Mouse (Mus musculus): Measurements from ENCODE around the gene Snx9.

Snx9 gene

DNA sequence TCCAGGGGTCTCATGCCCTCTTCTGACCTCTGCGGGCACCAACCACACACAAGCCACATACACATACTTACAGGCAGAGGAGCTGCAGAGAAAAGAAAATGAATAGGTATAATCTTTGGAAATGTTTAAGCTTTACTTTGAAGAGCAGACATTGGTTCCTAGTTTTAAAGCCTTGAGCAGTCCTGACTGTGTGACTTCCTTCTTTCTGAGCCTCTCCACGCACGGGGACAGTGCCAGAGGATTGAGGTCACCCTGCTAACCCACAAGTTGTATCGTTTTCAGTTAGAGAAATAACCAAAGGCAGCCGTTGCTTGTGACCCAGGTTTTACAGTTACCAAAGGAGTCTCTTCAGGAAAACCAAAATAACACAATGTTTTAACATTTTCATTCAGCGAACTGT is 87.9 kb downstream of the Snx9 start:
- no peak for DNase-seq (ENCODE audit: low spot score in 2 of 2)

DNA sequence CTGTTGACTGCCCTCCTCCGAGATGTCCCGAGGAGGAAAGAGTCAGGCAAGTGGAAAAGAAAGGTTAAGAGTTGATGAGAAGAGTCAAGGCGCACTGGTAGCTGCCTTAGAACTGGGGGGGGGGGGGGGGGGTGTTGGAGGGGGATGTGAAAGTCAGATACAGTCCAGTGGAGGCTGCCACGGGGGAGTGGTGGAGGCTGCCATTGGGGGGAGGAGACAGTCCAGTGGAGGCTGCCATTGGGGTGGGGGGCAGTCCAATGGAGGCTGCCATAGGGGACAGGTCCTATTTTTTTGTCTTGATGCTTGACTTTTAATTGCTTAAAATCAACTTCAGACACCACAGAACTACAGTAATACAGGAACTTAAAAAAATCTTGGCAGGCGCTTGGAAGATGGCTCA is 91.0 kb downstream of the Snx9 start:
- DNase-seq (ENCODE audit: low spot score in 2 of 2): no peak

DNA sequence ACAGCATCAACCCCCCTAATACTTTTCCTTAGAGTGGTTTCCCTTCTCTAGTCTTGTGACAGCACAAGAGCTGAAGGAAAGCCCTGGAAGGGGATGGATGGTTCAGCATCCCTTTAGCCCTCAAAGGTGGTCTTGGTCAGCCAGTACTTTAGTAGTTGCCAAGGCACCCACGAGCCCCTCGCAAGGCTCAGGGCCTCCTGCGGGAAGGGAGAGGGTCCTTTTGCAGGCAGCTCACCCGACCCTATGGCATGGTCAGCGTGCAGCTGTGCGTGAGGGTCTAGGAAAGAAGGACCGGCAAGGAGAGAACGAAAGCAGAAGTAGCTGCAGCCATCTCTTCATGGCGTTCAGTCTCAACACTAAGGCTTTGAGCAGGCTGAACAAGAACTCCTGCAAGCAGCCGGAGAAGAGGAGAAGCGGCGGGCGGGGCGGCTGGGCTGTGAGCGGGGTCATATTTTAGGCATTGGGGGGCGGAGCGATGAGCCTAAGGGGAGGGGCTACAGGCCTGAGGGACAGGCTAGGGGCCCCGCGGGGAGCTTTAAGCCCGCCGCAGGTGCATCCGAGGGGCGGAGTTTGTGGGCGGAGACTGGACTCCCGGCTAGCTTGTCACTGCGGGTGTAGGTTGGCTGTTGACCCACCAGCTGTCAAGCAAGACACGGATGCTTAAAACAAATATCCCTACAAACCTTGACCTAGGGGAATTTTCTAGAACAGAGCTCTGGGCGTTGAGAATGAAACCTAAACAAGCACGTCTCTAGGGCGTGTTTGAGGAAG is 93.6 kb downstream of the Snx9 start:
- DNase-seq (ENCODE audit: low spot score in 2 of 2): peak; percentile 80

DNA sequence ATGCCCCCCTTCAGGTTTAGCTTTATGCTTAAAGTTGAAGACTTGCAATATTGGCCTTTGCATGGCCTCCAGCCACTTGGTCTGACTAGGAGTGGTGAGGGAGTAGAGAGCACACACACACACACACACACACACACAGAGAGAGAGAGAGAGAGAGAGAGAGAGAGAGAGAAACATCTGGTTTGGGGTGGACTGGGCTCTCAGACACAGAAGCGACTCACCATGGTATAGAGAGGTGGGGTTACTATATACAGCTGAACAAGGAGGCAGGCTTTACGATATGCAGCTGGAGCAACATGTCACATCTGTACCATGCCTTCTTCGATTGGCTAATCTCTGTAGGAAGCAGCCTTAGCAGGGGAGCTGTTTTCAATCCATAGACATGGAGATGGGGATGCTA is 94.6 kb downstream of the Snx9 start:
- DNase-seq (ENCODE audit: low spot score in 2 of 2): no peak

DNA sequence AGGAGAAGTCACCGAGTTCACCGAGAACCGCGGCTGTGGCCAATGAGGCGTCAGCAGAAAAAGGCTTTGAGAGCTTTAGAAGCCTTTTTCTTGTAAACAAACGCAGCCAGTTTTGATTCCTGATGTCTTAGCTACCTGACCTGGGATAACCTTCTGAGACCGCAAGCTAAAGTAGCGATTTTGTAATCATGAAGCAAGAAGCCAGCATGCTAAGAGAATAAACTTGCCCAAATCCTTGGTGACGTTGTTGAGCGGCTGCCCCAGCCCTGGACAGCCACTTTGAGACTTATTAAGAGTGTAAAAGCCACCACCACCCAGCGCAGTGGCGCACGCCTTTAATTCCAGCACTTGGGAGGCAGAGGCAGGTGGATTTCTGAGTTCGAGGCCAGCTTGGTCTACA is 95.1 kb downstream of the Snx9 start:
- DNase-seq (ENCODE audit: low spot score in 2 of 2): no peak

DNA sequence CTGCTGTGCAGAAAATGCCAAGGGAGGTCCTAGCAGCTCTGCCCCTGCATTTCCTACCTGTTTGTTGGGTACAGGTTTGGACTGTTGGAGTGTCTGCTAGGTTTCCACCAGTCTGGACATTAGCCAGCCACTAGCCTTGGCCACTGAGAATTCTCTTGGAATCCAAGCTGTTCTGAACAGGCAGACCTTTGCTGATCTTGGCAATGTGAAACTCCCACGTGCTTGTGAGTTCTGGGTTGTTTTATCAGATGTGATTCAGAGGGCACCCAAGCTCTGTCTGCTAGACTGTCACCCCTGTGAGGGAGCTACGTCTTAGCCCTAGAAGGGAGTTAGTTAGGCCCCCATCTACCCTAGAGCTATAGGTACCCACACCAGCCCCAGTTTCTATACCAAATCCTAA is 96.3 kb downstream of the Snx9 start:
- no peak for DNase-seq (ENCODE audit: low spot score in 2 of 2)

DNA sequence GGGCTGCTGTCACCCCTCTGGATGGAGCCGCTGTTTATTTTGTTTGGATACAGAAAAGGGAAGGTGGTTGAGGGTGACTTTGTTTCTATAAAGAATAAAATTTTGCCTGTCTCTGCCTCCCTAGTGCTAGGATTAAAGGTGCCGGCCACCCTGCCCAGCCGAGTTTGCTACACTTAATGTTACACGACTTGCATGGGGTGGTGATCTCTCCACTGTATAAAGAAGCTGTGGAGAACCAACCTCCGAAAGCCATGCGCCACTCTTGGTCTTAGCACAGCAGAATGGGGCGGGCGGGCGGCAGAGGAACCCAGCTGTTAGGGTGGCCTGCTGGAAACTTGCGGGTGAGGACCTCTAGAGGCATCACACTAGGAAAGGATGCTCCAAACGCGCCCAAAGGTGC is 98.7 kb downstream of the Snx9 start:
- no peak for DNase-seq (ENCODE audit: low spot score in 2 of 2)

DNA sequence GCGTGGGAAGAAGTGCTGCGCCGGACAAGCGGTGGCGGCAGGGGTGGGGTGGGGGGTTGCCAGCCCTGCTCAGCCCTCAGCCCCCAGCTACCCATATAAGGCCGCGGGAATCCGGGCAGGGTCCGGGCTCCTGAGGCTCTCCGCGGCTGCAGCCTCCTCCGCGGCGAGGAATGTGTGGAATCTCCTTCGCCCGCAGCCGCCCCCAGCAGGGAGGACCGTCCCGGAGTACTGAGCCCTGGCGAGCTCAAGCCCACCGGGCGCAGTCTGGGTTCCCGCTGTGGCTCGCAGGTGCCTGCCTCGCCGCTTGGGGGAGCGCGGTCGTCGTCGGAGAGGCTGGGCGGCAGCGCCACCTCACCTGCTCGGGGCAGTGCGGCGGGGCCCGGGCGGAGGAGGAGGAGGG is 99.7 kb downstream of the Snx9 start:
- DNase-seq (ENCODE audit: low spot score in 2 of 2): peak; percentile 86 to 92

DNA sequence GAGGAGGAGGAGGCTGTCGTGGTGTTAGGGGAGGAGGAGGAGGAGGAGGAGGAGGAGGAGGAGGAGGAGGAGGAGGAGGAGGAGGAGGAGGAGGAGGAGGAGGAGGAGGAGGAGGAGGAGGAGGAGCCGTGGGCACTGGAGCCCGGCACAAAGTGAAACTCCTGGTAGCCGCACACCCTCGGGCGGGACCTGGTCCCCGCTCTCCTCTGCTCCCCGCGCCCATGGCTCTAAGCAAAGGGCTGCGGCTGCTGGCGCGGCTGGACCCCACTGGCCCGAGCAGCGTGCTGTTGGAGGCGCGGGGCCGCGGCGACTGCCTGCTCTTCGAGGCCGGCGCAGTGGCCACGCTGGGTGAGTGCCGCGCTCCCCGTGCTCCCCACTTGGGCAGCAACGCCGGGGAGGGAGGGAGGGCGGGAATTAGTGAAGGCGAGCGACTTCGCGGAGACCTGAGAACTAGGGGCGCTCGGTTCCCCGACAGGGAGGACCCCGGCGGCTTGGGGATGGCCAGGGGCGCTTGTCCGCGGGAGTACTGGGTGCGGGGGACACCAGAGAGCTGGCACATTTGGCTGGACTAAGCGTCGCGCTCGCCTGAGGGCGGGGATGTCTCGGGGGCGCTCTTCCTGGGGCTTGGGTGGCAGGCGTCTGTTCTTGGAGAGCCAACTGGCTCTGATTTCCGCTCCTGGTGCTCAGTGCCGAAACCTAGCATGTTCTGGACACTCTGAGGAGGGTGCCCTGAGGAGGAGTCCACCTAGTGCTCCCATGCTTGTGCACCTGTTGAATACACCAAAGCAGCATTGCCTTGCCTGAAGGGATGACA is 100.3 kb downstream of the Snx9 start, which contains the start of gene Synj2:
Gene Synj2 (plus strand): TSS at position 51 of the 814 bp plus-strand sequence.
- DNase-seq (ENCODE audit: low spot score in 2 of 2): peak; percentile 16 to 34

DNA sequence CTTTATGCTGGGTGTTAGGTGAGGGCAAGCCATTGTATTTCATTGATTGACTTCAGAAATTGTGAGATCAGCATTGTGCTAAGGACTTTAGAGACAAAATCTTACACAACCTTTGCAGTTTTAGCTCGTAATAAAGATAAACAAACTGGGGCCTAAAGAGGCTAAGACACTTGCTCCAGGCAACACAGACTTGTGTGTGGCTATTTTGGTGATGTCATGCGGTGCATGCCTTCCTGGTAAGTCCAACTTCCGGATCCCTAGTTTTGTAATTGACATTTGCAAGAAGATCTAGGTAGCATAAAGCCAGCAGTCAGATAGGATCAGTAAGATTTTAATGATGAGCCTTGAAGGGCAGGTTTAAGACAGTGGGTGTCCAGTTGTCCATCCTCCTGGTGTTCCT is 101.0 kb downstream of the Snx9 start:
- no peak for DNase-seq (ENCODE audit: low spot score in 2 of 2)

DNA sequence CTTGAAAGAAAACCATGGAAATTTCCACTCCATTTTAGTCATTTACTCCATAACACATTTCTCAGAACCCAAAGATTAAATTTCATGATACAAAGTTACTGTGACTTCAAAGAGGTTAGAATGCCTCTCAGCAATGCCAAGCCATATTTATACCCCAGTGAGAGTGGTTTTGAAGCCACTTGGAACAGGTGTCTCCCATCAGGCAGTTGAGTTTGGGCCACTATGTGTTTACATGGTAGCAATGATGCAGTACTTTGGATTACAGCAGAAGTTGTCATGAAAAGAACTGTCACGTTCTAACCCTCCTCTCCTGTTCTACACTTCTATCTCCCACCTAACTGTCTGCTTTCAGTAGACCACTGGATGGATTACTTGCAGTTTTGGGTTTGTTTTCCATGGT is 101.9 kb downstream of the Snx9 start:
- no peak for DNase-seq (ENCODE audit: low spot score in 2 of 2)

DNA sequence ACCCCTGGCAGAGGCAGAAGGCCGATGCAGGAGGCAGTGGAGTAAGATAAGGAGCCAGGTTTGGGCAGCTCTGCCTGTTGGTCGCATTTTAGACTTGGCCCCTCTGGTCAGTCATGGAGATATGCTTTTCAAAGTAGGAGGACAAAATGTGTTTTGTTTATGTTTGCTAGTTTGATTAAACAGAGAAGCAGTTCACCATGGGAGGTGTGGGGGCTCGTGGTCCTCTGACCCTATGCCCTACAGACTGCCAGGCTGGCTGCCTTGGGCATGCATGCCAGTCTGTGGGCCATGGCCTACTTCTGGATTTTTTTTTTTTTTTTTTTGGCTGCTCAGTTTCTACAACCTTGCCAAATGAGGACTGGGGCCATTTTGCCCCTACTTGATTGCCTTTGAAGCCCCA is 105.9 kb downstream of the Snx9 start:
- DNase-seq (ENCODE audit: low spot score in 2 of 2): no peak

DNA sequence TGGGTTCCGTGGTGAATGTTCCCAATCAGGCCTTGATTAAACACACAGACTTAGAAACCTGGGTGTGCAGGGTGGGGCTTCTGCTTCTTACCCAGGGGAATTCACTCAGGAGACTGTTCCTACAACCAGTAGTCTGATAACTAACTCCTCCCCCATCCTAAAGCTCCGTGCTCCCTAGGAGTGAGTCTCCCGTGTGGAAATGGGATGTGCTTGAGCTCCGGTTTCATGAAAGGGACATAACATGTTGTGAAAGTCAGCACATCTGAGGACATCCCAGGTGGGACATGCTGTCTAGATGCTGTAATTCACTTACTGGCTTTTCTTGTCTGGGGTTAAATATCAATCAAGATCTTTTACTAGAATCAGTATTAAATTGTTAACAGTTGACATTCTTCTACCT is 111.3 kb downstream of the Snx9 start:
- no peak for DNase-seq (ENCODE audit: low spot score in 2 of 2)

DNA sequence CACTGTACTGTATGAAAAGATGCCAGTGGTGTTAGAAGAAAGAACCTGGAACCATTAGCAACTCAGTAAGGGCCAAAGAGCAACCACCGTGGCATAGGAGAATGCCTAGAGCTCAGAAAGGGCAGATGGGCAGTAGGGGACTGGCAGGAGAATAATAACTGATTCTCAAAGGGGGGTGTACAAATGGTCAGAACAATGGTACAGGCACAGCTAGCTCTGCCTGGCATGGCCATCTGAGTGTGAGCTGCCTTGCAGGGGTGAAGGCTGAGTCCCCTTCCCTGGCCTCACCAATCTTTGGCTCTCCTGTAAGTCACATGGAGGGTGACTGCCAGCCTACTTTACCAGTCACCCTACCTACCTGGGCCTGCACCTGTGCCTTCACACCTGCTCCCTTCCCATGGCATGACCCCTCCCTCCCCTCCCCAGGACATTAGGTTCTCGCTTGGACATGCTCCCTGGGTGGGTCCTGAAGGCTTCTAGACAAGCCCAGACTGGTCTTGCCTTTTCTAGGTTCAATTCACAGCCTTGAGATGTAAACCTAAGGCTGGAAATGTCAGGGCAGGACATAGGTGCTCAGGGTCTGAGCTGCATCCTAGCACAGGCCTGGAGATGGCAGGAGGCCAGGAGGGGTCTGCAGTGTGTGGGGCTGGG is 115.3 kb downstream of the Snx9 start:
- no peak for DNase-seq (ENCODE audit: low spot score in 2 of 2)

DNA sequence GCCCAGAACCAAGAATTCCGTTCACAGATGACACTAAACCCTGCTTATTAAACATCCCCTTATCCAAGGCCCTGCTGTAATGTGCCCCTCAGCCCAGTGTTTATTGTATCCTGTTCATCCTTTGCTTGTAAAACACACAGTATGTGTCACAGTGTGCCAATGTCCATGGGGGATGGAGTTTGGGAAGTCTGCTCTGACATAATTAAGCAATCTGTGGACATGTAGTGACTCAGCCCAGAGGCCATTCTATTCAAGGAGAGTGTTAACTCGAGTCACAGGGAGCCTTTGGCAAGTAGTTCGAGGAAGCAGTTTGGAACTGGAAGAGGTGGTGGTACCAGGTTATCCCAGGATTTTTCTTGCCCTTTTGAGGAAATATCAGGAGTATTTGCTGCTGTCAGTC is 116.0 kb downstream of the Snx9 start:
- DNase-seq (ENCODE audit: low spot score in 2 of 2): no peak

DNA sequence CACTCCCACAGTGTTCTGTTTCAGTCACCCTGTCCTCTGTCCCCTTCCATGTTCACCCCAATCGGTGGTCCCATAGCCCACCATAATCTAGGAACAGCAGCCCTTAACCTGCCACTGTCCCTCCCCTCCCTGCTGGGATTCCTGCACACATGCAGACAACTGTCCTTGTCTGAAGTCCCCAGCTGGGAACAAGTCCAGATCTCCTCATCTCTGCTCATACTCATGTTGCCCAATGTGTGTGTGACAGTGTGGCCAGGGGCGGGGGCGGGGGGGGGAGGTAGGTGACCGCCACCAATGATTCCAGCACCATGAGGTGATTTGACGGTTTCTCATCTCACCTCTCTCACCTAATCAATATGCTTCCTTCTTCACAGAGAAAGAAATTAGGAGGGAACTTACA is 117.1 kb downstream of the Snx9 start:
- DNase-seq (ENCODE audit: low spot score in 2 of 2): no peak

DNA sequence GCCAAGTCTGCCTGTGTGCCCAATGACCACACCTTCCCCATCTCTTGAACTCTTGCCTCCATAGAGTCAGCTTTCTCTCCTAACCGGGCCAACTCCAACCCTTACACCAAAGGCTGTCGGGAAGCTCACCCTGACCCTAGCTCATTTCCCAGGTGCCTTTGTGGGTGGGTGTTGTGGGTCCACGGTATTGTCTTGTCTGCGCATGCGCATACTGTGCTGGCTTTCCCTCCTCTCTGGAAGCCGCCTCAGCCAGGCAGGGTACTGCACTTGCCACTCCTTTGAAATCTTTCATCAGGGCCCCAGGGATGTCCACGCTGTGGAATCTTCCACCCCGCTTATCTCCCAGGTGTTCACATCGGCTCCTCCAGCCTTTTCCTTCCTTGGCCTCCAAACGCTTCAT is 117.5 kb downstream of the Snx9 start:
- no peak for DNase-seq (ENCODE audit: low spot score in 2 of 2)

DNA sequence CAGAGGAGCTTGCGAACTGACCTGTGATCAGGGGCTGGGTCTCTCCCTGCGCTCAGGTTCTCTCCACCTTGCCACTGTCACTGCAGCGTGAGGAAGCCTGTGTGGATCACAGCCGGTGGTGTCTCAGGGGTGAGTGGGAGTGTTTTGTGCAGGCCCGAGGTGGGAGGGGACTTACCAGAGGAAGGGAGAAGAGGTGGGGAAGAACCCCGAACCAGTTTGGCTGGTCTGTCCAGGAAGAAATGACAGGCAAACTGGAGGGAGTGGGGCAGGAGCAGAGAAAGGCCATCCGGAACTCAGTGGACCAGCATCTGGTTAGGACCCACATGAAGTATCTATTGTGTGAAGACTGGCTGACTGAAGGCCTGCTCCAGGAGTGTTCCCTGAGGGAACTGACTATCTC is 118.0 kb downstream of the Snx9 start:
- no peak for DNase-seq (ENCODE audit: low spot score in 2 of 2)

DNA sequence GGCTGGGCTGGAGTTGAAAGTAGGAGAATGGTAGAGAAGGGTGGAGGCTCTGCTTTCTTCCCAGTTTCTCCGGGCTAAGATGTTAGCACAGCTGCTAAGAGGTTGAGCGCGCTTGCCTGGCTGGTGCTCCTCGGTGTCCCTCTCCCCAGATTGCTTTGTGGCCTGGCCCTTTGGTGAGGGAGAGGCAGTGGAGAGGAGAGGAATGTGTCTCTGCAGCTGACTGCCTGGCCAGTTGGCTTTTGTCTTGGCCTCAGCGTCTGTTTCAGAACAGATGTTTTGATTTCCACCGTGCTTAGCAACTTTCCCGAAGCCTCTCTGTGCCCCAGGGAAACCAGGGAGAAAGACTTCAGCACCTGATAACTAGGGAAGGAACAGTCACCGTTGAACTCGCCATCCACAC is 118.7 kb downstream of the Snx9 start:
- no peak for DNase-seq (ENCODE audit: low spot score in 2 of 2)

DNA sequence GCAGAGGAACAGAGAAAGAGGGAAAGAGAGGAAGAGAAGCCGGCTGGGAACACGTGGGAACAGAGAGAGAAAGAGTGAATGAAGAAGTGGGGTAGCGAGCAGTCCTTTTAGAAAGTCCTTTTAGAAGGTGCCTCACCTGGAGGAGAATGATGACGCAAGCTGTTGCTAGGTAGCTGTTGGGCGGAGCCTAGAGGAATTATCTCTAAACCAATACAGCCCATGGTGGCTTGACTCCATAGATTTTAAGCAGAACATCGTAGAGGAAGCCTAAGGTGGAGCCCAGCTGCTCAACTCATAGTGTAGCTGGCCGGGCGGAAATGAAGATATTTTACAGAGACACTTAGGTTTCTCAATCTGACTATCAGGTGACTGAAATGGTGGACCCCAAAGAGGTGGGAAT is 122.6 kb downstream of the Snx9 start:
- DNase-seq (ENCODE audit: low spot score in 2 of 2): no peak

DNA sequence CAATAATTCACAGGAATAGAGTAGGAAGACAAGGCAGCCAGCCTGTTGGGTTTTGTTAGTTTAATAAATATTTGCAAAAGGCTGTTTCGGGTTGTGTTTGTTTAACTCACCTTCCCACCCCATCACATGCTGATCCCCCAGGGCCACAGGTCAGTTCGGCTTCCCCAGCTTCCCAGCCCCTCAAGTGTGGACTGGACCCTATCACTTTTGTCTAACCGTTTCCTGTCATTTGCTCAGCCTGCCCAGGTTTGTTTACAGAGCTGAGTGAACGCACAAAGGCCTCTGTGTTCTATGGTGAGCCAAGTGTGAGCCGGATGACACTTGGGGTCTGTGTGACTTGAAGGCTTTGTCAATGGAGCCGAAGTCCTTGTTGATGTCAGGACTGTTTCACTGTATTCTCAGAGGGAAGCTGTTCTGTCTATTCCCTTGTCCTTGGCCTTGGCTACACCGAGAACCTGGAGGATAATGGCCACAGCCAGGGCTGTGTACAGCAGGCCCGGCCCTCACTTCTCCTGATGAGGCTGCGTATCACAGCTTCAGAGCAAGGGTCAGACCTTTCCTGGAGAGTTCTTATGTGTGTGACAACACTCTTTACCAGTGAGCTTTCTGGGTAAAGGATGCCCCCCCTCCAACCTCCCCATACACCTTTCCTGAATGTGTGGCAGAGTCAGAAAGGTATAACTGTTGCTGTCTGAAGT is 124.1 kb downstream of the Snx9 start:
- DNase-seq (ENCODE audit: low spot score in 2 of 2): no peak

DNA sequence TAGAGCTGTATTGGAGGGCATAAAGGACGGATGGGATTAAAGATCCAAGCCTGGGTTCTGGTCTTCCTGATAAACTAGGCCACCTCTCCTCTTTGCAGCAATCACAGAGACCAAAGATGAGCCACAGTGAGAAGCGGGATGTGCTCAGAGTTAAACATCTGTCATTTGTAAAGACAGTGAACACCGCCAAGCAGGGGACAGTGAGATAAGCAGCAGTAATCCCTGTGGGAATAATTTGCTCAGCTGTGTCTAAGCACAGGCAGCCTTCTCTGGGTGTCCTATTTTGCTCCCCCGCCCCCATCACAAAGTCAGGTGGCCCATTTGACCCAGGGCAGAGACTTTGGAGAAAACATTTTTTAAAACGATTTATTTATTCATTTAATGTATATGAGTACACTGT is 125.6 kb downstream of the Snx9 start:
- DNase-seq (ENCODE audit: low spot score in 2 of 2): no peak

All from thymus, postnatal 10 days (tissue).